Mouse (Mus musculus): ENCODE measurements around the gene Snrnp35. TPM values are rescaled to one million over a fixed set of nuclear protein-coding genes. Genes with fewer than 3 reads are reported as not detected.
"Not testable (repeated sequence)": the region's sequence is repeated elsewhere in the genome, so short reads cannot be mapped to it uniquely, and the experiment has no call there.

Snrnp35 gene
- polyA plus RNA-seq, 1 experiment from 2014 or later: 32.2 TPM

DNA sequence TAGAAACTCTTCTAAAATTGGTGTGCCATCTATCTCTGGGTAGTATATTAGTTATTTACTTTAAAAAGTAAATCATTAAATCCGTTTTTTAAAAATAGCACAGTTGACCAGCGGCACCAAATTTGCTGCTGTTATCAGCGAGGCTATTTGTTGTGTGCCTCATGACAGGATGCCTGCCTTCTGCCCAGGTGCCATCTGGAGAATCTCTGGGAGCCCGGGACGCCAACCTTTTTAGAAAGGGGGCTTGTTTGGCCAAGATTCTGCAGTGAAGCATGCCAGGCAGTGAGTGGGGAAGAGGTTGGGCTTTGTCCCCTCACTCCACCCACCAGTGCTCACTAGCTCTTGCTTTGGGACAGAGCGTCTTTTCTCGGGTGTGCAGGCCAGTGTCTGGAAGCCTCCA lies 32.9 kb upstream of the Snrnp35 start:
- H3K4me1 ChIP-seq: peaks cover 30% of the 10 kb centered on the region
- H3K4me3 ChIP-seq: no peak overlapping the region
- H3K9me3 ChIP-seq (replicated peaks): no peaks in the 10 kb centered on the region
- no peak for DNase-seq (ENCODE audit: low spot score)
- no peak overlapping the region for H3K27ac ChIP-seq
- H3K27me3 ChIP-seq (ENCODE audit: low read depth, poor library complexity, severe bottlenecking): no peaks in the 10 kb centered on the region
- WGBS: 93% methylated on average over 7 of the region's 7 CpGs
- H3K36me3 ChIP-seq: peaks cover 87% of the 10 kb centered on the region

- H3K27me3 ChIP-seq (ENCODE audit: low read depth, poor library complexity, severe bottlenecking): no peaks in the 10 kb centered on the region
- no peaks in the 10 kb centered on the region for H3K9me3 ChIP-seq (replicated peaks)
- H3K27ac ChIP-seq: no peak overlapping the region
- H3K4me1 ChIP-seq: peaks cover 29% of the 10 kb centered on the region
- peaks cover 94% of the 10 kb centered on the region for H3K36me3 ChIP-seq
- no peak for DNase-seq (ENCODE audit: low spot score)
- WGBS: 90% methylated on average over 16 of the region's 16 CpGs
- H3K4me3 ChIP-seq: no peak overlapping the region
Measured at GRCm38 (mm10) chr5:124450641-124451340, 32.1 kb upstream of the Snrnp35 start.

DNA sequence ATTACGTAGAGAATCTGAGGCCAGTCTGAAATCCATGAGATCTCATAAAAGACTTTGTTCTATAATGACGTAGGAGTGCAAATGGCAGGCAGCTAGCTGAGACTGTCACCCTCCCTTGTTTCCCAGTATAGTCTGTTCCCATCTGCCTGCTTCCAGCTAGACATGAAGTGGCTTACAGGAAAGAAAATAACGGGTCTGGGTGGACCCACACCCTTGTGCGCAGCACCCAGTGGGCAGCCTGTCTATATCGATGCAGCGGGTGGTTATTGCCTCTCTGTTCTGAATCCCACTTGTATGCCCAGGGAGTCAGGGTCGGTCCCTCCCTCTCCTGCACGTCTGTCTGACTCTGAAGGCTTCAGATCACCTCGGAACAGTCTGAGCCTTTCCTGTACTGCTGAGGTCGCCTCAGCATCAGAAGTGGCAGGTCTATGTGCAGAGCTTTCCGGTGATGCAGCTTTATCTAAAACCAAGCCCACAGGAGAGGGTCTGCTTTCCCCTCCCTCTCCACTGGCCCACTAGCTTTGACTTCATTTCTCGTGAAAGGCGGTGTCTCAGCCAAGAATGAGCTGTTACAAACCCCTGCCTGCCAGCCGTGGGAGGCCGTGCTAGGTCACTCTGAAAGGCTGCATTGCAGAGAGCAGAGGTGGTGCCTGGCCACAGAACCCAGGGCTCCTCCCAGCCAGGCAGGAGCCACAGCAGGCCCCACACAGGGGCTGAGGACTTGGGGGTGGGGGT lies 30.3 kb upstream of the Snrnp35 start:
- 88% methylated on average over 15 of the region's 15 CpGs for WGBS
- H3K27ac ChIP-seq: no peak overlapping the region; the same call in 1 of the 2 replicates

DNA sequence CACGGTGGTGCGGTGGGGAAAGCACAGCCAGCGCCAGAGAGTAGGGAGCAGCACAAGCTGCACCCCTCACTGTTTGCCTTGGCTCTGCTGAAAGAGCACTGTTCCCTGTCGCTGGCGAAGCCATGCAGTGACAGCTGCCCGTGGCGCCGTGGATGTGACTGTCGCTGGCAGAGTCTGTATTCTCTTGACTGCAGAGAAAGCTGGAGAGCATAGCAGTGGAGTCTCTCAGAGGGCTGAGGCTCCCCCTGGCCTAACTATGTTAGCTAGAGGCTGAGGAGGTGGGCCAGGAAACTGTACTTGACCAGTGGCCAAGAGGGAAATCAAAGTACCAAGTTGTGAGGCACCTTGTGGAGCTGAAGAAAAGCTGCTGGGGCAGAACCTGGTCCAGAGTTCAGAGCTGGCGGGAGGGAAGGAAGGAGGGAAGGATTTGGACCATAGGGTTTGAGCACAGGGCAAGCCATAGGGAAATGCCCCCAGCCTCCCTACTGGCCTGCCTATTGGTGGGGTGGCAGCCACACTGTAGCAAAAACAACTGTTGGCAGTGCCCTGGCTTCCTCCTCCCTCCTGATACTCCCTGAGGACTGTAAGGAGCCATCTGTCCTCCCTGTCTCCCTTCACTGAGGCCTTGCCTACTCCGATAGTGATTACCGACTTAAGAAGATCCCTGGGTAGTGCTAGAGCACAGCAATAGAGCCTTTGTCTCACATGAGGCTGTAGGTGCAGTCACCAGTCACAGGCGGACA lies 29.4 kb upstream of the Snrnp35 start:
- no peak for DNase-seq (ENCODE audit: low spot score)
- 89% methylated on average over 13 of the region's 13 CpGs for WGBS
- Histone ChIP-seq H3K9me3 (replicated peaks) (no peaks in the 10 kb centered on the region), H3K4me3 (no peak overlapping the region), H3K27me3 (ENCODE audit: low read depth, poor library complexity, severe bottlenecking) (no peaks in the 10 kb centered on the region), H3K27ac (no peak overlapping the region), H3K36me3 (peaks cover 100% of the 10 kb centered on the region), H3K4me1 (peaks cover 13% of the 10 kb centered on the region; the same call in 1 of the 2 replicates)

More for the DNA sequence above, 30.3 kb upstream of the Snrnp35 start:
- Histone ChIP-seq H3K9me3 (replicated peaks) (no peaks in the 10 kb centered on the region), H3K36me3 (peaks cover 100% of the 10 kb centered on the region), H3K27me3 (ENCODE audit: low read depth, poor library complexity, severe bottlenecking) (no peaks in the 10 kb centered on the region), H3K4me3 (no peak overlapping the region), H3K4me1 (peaks cover 13% of the 10 kb centered on the region; the same call in 1 of the 2 replicates)
- DNase-seq (ENCODE audit: low spot score): no peak

DNA sequence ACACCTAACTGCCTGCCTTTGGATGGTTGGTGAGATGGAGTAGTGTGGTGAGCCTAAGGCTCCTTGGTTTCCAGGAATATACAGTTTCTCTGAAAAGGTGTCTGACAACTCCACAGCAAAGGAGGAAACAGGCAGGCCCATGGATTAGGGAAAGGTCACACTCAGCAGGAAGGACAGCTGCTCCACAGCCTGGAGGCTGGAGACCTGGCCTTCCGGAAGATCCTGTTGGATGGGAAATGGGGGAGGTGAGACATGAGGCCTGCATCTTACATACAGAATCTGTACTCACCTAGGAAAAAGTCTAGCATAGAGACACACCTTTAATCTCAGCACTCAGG lies 28.9 kb upstream of the Snrnp35 start:
- no peak overlapping the region for H3K4me3 ChIP-seq
- 86% methylated on average over 1 of the region's 1 CpGs for WGBS
- no peaks in the 10 kb centered on the region for H3K27me3 ChIP-seq (ENCODE audit: low read depth, poor library complexity, severe bottlenecking)
- DNase-seq (ENCODE audit: low spot score): no peak
- H3K9me3 ChIP-seq (replicated peaks): no peaks in the 10 kb centered on the region
- H3K36me3 ChIP-seq: peaks cover 100% of the 10 kb centered on the region
- no peak overlapping the region for H3K27ac ChIP-seq
- H3K4me1 ChIP-seq: peaks cover 11% of the 10 kb centered on the region; the same call in 1 of the 2 replicates

- H3K27ac ChIP-seq: no peak overlapping the region
- no peaks in the 10 kb centered on the region for H3K9me3 ChIP-seq (replicated peaks)
- DNase-seq (ENCODE audit: low spot score): no peak
- peaks cover 100% of the 10 kb centered on the region for H3K36me3 ChIP-seq
- WGBS: 95% methylated on average over 6 of the region's 6 CpGs
- peaks cover 9% of the 10 kb centered on the region; the same call in 1 of the 2 replicates for H3K4me1 ChIP-seq
- no peaks in the 10 kb centered on the region for H3K27me3 ChIP-seq (ENCODE audit: low read depth, poor library complexity, severe bottlenecking)
- no peak overlapping the region for H3K4me3 ChIP-seq
Measured at GRCm38 (mm10) chr5:124456762-124457161, 26.2 kb upstream of the Snrnp35 start.

DNA sequence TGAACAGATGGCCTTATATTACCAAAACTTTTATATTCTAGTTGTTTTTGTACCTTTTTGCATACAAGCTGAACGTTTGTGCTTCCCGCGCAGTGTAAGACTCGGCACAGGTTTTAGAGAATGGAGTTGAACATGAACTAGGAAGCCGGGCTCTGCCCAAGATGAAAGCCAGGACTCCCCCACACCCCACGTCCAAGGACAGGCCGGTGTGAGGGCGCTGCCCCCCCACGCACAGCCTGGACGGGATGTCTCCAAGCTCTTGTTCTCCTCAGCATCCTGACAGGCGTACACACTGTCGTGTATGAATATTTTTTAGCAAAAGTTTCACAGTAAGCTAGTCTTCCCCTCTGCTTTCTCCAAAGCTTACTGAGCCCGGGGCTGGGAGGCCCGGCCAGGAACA lies 22.0 kb upstream of the Snrnp35 start:
- not testable (repeated sequence) for H3K4me1 ChIP-seq; DNase-seq (ENCODE audit: low spot score); H3K4me3 ChIP-seq; H3K27ac ChIP-seq; H3K9me3 ChIP-seq (replicated peaks); H3K27me3 ChIP-seq (ENCODE audit: low read depth, poor library complexity, severe bottlenecking)
- peaks cover 84% of the 10 kb centered on the region for H3K36me3 ChIP-seq
- WGBS: 93% methylated on average over 14 of the region's 14 CpGs

GRCm38 (mm10) chr5:124462297-124463025 lies 20.5 kb upstream of the Snrnp35 start:
- Histone ChIP-seq H3K9me3 (replicated peaks) (no peaks in the 10 kb centered on the region), H3K27ac (no peak overlapping the region), H3K4me1 (no peaks in the 10 kb centered on the region), H3K27me3 (ENCODE audit: low read depth, poor library complexity, severe bottlenecking) (no peaks in the 10 kb centered on the region), H3K4me3 (no peak overlapping the region), H3K36me3 (peaks cover 77% of the 10 kb centered on the region)
- WGBS: 88% methylated on average over 8 of the region's 8 CpGs
- no peak for DNase-seq (ENCODE audit: low spot score)

- WGBS: 90% methylated on average over 5 of the region's 5 CpGs
Measured at GRCm38 (mm10) chr5:124463462-124463861, 19.5 kb upstream of the Snrnp35 start.

DNA sequence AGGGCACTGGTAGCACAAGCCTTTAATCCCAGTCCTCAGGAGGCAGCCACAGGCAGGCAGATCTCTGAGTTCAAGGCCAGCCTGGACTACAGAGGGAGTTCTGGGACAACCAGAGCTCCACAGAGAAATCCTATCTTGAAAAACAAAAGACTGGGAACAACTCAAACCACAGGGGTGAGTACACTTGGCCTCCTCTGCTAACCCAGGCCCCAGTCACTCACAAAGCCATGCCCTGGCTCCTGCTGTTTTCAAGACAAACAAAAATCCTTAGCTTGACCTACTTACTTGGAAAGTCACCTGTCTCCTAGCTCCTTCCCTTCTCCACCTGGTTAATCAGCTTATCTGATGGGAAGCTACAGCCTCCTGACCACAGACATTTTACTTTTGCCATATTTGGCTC lies 18.0 kb upstream of the Snrnp35 start:
- Histone ChIP-seq H3K27me3 (ENCODE audit: low read depth, poor library complexity, severe bottlenecking) (no peaks in the 10 kb centered on the region), H3K4me3 (no peak overlapping the region), H3K27ac (no peak overlapping the region), H3K9me3 (replicated peaks) (no peaks in the 10 kb centered on the region), H3K4me1 (no peaks in the 10 kb centered on the region), H3K36me3 (peaks cover 77% of the 10 kb centered on the region)
- DNase-seq (ENCODE audit: low spot score): no peak

More at GRCm38 (mm10) chr5:124463462-124463861, 19.5 kb upstream of the Snrnp35 start:
- Histone ChIP-seq H3K4me3 (no peak overlapping the region), H3K27me3 (ENCODE audit: low read depth, poor library complexity, severe bottlenecking) (no peaks in the 10 kb centered on the region), H3K4me1 (no peaks in the 10 kb centered on the region), H3K27ac (no peak overlapping the region), H3K36me3 (peaks cover 77% of the 10 kb centered on the region), H3K9me3 (replicated peaks) (no peaks in the 10 kb centered on the region)
- no peak for DNase-seq (ENCODE audit: low spot score)

DNA sequence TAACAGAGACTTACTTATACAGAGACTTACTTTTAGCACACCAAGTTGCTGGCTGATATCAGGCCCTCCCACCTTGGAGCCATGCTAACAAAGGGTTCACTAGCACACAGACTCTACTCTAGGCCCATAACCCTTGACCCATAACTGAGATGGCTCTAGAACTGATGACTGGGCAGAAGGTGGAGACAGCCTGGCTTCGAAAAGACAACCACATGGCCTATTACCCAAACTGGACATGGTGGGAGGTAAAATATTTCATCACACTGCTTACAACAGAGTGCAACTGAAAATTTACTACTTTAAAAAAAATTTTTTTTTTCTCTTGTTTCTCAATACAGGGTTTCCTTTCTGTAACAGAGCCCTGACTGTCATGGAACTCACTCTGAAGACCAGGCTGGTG lies 15.2 kb upstream of the Snrnp35 start:
- no peaks in the 10 kb centered on the region for H3K27me3 ChIP-seq (ENCODE audit: low read depth, poor library complexity, severe bottlenecking)
- H3K9me3 ChIP-seq (replicated peaks): no peaks in the 10 kb centered on the region
- no peaks in the 10 kb centered on the region for H3K4me1 ChIP-seq
- no peak for DNase-seq (ENCODE audit: low spot score)
- H3K36me3 ChIP-seq: peaks cover 52% of the 10 kb centered on the region
- no peak overlapping the region for H3K27ac ChIP-seq
- no peak overlapping the region for H3K4me3 ChIP-seq
- 98% methylated on average over 1 of the region's 1 CpGs for WGBS

DNA sequence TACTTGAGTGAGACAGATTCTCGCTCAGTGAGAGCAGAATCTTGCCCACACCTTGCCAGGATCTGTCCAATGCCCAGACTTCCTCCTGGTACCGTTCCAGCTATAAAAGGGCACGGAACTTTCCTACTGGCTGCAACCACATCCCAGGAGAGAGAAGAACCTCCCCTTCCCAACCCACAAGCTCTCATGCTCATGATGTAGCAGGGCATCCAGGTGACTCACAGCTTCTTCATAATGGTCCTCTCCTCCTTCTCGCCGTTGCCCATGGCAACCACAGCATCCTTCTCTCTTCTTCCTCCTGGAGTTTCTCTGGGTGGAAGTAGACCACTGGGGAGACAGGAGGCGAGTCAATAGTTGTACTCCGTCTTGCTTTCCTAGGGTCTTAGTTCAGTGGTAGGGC lies 14.6 kb upstream of the Snrnp35 start:
- H3K4me3 ChIP-seq: no peak overlapping the region
- no peaks in the 10 kb centered on the region for H3K9me3 ChIP-seq (replicated peaks)
- no peaks in the 10 kb centered on the region for H3K4me1 ChIP-seq
- no peak for DNase-seq (ENCODE audit: low spot score)
- H3K36me3 ChIP-seq: peaks cover 46% of the 10 kb centered on the region
- no peaks in the 10 kb centered on the region for H3K27me3 ChIP-seq (ENCODE audit: low read depth, poor library complexity, severe bottlenecking)
- no peak overlapping the region for H3K27ac ChIP-seq
- 93% methylated on average over 7 of the region's 7 CpGs for WGBS
